Mouse (Mus musculus) forelimb bud, embryonic 11.5 days (tissue): ENCODE measurements at regions not wholly inside any gene's neighbourhood (a gene's known extent, or its start where the extent isn't known, plus 50 kb on each side); places are given as distances from the start of the nearest gene placed in this dataset.
"Not testable (repeated sequence)": the region's sequence is repeated elsewhere in the genome, so short reads cannot be mapped to it uniquely, and the experiment has no call there.

ENCODE experiments used
- DNase-seq: peaks from one replicate; pipeline ENCODE4 v3.0.0-alpha.2; 2012; ENCODE audit warnings: low read depth, low spot score

DNA sequence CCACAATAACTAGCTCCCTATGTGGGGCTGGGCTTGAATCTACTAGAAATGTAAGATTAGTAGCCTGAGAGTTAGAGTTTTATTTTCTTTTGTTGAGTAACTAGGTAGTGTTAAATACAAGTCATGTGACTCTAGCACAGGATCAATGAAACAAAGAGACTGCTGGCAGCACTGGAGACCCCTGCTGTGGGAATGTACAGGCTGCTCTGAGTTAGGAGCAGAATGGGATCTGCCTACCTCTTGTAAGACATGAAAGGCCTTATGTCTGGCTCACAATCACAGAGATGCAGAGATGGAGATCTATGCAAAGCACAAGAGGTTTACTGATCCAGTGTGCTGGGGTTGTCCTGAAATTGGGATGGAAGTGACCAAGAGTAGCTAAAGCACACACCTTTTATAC is 193.9 kb upstream of the Kcnmb2 start:
- DNase-seq, result not testable (repeated sequence)

GRCm38 (mm10) chr3:31741289-31741688 is 161.0 kb upstream of the Kcnmb2 start:
- no peak for DNase-seq

DNA sequence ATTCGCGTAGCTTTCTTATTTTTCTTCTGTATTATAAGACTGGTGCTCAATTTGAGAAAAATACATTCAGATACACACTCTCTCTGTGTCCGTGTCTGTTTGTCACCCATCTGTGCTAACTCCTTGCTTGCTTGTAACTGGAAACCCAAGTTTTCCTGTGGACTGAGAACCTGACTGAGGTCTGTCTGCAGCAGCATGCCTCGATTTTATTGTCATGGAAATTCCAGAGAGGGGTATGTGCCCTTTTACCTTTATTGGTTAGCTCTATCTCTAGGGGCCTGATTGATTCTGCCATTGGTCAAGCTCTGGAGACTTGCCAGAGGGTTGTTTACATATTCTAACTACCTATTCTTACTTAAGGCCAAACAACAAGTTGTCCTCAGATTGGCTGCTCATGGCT is 146.4 kb upstream of the Kcnmb2 start:
- no peak for DNase-seq

DNA sequence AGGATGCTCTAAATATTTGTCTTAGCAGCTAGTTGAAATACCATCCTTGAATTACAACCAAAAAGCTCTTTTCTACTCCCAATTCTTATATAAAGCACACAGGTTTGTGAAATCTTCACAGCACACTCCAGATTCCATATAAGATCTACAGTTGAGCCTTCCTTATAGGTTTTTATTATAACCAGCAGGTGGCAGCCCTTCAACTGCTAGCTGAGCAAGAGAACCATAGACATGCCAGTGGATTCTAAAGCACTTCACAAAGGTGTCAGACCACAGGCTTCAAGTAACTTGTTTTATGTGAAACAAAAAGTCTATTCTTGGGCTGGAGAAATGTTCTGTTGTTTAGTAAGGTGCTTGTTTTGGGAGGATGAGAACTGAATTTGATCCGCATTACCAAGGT is 133.1 kb upstream of the Kcnmb2 start:
- DNase-seq, result peak; percentile 20

DNA sequence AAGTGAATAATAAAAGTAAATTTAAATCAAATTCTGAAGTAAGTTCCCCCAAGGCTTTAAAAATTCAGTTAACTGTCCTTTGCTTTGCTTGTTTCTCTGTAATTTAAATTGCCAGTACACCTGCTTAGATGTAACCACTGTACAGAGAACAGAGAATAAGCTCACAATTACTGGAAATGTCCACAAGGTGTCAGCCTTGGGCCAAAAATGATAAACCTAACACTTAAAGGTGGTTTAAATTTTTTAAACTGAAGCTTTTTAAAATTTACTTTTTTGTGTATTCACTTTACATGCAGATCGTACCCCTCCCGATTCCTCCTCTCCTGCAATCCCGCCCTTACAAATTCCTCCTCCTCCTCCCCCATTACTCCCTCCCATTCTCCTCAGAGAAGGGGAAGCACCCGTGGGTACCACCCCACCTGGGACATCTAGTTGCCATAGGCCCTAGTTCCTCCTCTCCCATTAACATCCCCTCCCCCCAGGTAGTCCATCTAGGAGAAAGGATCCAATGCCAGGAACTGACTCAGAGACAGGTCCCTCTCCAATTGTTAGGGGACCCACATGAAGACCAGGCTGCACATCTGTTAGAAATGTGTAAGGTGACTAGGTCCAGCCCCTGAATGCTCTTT is 111.9 kb upstream of the Kcnmb2 start:
- peak; percentile 58 for DNase-seq

- no peak for DNase-seq
Measured at GRCm38 (mm10) chr3:31793466-31794040, 108.8 kb upstream of the Kcnmb2 start.

DNA sequence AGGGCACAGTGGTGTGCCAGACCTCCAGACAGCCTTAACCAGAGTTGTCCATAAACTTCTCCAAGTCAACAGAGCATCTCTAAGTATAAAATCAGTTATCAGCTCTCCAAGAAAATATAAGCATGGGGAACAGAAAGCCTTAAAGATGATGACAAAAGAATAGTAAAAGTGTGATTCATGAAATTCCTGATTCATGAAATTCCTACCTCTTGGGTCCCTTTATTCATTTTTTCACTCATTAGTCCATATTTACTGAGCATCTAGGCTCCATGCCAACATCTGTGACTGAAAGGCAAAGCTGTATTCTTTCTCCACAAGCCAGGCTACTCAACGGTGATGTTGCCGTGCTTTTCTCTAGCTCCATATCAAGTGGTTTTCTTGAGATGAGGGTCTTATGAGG is 105.7 kb upstream of the Kcnmb2 start:
- DNase-seq, result no peak

DNA sequence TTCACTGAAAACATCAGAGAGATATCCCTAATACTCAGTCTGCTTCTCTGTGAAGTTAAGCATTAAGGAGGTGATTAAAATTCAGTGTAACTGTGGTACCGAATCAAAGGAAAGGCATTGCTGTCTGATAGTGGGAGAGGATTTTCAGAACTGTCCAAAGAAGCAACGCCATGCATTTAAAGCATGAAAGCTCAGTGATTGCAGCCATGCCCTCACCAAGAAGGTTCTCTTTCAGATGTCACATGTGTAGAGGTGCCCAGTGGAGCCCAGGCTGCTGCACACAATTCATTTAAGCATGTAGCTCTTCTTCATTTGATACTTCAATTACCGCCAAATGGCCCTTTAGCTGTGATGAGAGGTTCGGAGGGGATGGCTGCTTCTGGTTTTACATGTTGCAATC is 103.1 kb upstream of the Kcnmb2 start:
- DNase-seq, result no peak

GRCm38 (mm10) chr3:31804038-31804437 is 98.3 kb upstream of the Kcnmb2 start:
- no peak for DNase-seq

- no peak for DNase-seq
Measured at GRCm38 (mm10) chr3:31807741-31808140, 94.6 kb upstream of the Kcnmb2 start.

DNA sequence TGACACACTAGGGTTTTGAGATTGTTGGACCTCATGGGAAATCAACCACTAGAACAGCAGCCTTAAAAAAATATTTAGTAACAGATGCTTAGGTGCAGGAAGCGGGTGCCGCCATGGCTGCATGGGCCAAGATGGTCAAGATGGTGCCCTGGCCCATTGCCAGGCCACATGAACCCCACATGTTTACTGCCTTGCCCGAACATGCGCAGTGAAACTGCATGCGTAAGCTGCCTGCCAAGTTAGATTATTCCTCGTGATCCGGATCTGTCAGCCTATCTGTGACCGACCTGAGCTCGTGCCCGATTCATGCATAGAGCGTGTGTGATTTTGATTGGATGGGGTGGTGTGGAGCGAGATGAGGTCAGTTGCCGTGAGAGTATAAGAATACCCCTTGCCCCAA is 93.2 kb upstream of the Kcnmb2 start:
- not testable (repeated sequence) for DNase-seq

DNA sequence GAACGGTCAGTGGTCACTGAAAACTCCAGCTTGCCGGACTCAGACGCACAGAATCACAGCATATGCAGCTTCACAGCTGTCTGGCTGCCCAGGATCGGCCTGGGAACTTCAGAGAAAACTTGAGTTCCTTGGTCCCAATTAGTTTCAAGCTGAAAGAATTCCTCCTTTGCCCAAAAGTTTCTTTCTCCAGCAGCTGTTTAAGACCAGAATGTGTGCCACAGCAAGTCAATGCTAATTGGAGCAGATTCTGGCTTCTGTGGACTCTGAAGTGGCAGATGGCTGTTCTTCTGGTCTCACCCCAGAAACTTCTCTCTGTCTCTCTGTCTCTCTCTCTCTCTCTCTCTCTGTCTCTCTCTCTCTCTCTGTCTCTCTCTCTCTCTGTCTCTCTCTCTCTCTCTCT is 91.1 kb upstream of the Kcnmb2 start:
- no peak for DNase-seq

DNA sequence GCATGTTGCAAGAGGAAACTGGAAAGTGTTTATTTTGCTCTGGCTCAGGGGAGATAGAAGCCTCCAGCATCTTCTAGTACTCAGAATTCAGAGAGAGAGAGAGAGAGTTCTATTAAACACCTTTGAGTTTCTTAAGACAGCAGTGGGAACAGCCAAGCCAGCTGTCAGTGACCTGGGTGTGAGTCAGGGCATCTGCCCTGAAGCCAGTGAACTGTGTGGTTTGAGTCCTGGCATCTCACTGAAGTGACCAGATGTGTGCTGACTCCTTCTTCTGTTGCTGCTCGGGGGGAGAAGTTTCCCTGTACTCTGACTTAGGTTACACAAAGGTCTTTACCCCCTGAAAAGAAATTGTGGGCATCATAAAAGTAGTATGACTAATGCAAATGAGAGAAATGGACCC is 70.4 kb upstream of the Kcnmb2 start:
- no peak for DNase-seq

DNA sequence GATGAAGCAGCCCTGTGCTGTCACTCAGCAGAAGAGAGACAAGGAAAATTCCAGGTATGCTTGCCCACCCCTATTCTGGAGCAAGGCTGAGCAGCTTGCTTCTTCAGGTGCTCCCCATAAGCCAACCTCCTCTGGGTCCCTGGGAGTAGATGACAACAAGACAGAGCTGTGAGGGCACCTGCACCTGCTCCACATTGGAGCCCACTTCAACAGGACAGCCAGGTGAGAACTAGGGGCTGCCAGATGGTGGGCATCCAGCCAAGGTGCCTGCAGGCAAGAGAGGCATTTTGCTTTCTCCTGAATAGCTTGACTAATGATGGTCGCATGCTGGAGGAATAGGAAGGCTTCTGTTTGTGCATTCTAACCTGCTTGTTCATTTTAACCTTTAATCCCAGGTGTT is 61.1 kb upstream of the Kcnmb2 start:
- no peak for DNase-seq

DNA sequence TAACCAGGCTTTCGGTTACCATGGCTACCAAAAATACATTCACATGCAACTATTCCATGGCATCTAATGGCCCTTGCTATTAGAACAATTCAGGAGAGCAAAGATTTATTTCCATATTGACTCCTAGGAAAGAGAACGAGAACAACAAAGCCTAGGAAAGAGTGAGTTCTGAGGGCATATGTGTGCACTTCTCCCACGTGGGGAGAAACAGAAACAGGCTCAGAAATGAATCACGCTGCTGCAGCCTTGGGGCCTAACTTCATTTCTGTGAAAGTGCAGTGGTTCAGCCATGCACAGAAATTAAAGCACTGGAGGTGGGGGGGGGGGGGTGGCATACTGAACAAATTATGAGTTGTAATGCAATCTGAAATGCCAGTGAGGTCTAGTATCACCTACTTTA is 55.2 kb upstream of the Kcnmb2 start:
- no peak for DNase-seq
